Mouse (Mus musculus) cerebellum, adult (tissue): ENCODE results near the gene Tomm40l.

ENCODE experiments used
- ATAC-seq: cut with Nextera tagmentation; 2 replicates; pipeline ENCODE4 v1.9.2; 2017; ENCODE audit warnings: mild to moderate bottlenecking, moderate library complexity, mixed read lengths; ENCODE audit not compliant: insufficient number of reproducible peaks, low FRiP score, low TSS enrichment

The Tomm40l gene

GRCm38 (mm10) chr1:171230215-171230614 is 7.9 kb upstream of the Tomm40l start:
- ATAC-seq: no peak

GRCm38 (mm10) chr1:171229750-171230149 is 7.4 kb upstream of the Tomm40l start:
- ATAC-seq: no peak

GRCm38 (mm10) chr1:171227879-171228278 is 5.6 kb upstream of the Tomm40l start:
- no peak for ATAC-seq

- no peak for ATAC-seq
Measured at GRCm38 (mm10) chr1:171226780-171227179, 4.5 kb upstream of the Tomm40l start.

- ATAC-seq: no peak
Measured at GRCm38 (mm10) chr1:171224857-171225256, 2.5 kb upstream of the Tomm40l start, which contains the start of gene Apoa2. Apoa2 (plus strand) TSS chr1:171225054.

GRCm38 (mm10) chr1:171223796-171224195 is 1.5 kb upstream of the Tomm40l start:
- no peak for ATAC-seq

GRCm38 (mm10) chr1:171223168-171223567 is 854 bp upstream of the Tomm40l start:
- no peak for ATAC-seq

- ATAC-seq: peak; percentile 1; the same call in 1 of the 2 replicates
Measured at GRCm38 (mm10) chr1:171221281-171222193, 777 bp downstream of the Tomm40l start.

GRCm38 (mm10) chr1:171220871-171221270 is 1.4 kb downstream of the Tomm40l start:
- ATAC-seq: 0 out of 2 replicates have a peak, but pooled peaks have one; percentile 16

GRCm38 (mm10) chr1:171216241-171216955 is 5.9 kb downstream of the Tomm40l start:
- no peak for ATAC-seq

- no peak for ATAC-seq
Measured at GRCm38 (mm10) chr1:171213801-171214496, 8.4 kb downstream of the Tomm40l start, which contains the start of gene Nr1i3. Nr1i3 (plus strand) TSS chr1:171213970.

- ATAC-seq: no peak
Measured at GRCm38 (mm10) chr1:171212854-171213253, 9.5 kb downstream of the Tomm40l start.

- no peak for ATAC-seq
Measured at GRCm38 (mm10) chr1:171209409-171209808, 12.9 kb downstream of the Tomm40l start.

- ATAC-seq: no peak
Measured at GRCm38 (mm10) chr1:171205704-171206493, 16.4 kb downstream of the Tomm40l start.

- no peak for ATAC-seq
Measured at GRCm38 (mm10) chr1:171204249-171204644, 18.1 kb downstream of the Tomm40l start.

- no peak for ATAC-seq
Measured at GRCm38 (mm10) chr1:171203471-171204248, 18.7 kb downstream of the Tomm40l start.

GRCm38 (mm10) chr1:171200769-171201168 is 21.5 kb downstream of the Tomm40l start:
- ATAC-seq: no peak

GRCm38 (mm10) chr1:171199532-171199931 is 22.8 kb downstream of the Tomm40l start:
- ATAC-seq: no peak

- ATAC-seq: peak; percentile 88
Measured at GRCm38 (mm10) chr1:171195887-171196397, 26.4 kb downstream of the Tomm40l start, which contains the start of gene Pcp4l1. Pcp4l1 (minus strand) TSS chr1:171196268.
